Mouse (Mus musculus) B cell, adult 2 months (primary cell): ENCODE measurements around the gene Ndufaf7.

ENCODE experiments used
- DNase-seq, 2 experiments: peaks; one replicate each; pipeline ENCODE4 v3.0.0; 2022

Gene Ndufaf7

GRCm38 (mm10) chr17:78936466-78937228 is at the start of gene Ndufaf7, which contains the start of gene Cebpz:
Gene Ndufaf7, plus strand, starts transcription at chr17:78937136.
Gene Cebpz, minus strand, starts transcription at chr17:78937066.
- DNase-seq = peak; percentile 99 to 100

- DNase-seq = no peak
These were observed 48.4 kb upstream of the Ndufaf7 start for GRCm38 (mm10) chr17:78888554-78888953.

- DNase-seq = no peak
These were observed 47.8 kb upstream of the Ndufaf7 start for GRCm38 (mm10) chr17:78889184-78889583.

GRCm38 (mm10) chr17:78891020-78891419 is 45.9 kb upstream of the Ndufaf7 start:
- no peak for DNase-seq

GRCm38 (mm10) chr17:78894991-78895390 is 41.9 kb upstream of the Ndufaf7 start:
- DNase-seq = no peak

GRCm38 (mm10) chr17:78895394-78895793 is 41.5 kb upstream of the Ndufaf7 start:
- DNase-seq = peak; percentile 19 to 29

- DNase-seq = no peak
These were observed 33.8 kb upstream of the Ndufaf7 start for GRCm38 (mm10) chr17:78903158-78903557.

- DNase-seq = no peak
These were observed 30.0 kb upstream of the Ndufaf7 start, which contains the start of gene Sult6b1 for GRCm38 (mm10) chr17:78906892-78907291. Gene Sult6b1, minus strand, starts transcription at chr17:78906992.

- DNase-seq = no peak
These were observed 27.6 kb upstream of the Ndufaf7 start for GRCm38 (mm10) chr17:78909374-78909773.

- DNase-seq = no peak
These were observed 24.1 kb upstream of the Ndufaf7 start for GRCm38 (mm10) chr17:78912861-78913281.

GRCm38 (mm10) chr17:78913921-78914320 is 23.0 kb upstream of the Ndufaf7 start:
- DNase-seq = no peak

- no peak for DNase-seq
These were observed 21.2 kb upstream of the Ndufaf7 start for GRCm38 (mm10) chr17:78915772-78916171.

GRCm38 (mm10) chr17:78916369-78916813 is 20.5 kb upstream of the Ndufaf7 start, which contains the start of gene Cebpzos:
Gene Cebpzos, plus strand, starts transcription at chr17:78916500.
- peak; percentile 93 for DNase-seq

GRCm38 (mm10) chr17:78916899-78917298 is 20.0 kb upstream of the Ndufaf7 start:
- no peak for DNase-seq

GRCm38 (mm10) chr17:78917696-78918095 is 19.2 kb upstream of the Ndufaf7 start:
- DNase-seq = no peak

GRCm38 (mm10) chr17:78935857-78936256 is 1.1 kb upstream of the Ndufaf7 start:
- DNase-seq = peak; percentile 10 to 33

- DNase-seq = no peak
These were observed 405 bp downstream of the Ndufaf7 start for GRCm38 (mm10) chr17:78937229-78937853.

GRCm38 (mm10) chr17:78938927-78939326 is 2.0 kb downstream of the Ndufaf7 start:
- no peak for DNase-seq

GRCm38 (mm10) chr17:78942579-78942978 is 5.6 kb downstream of the Ndufaf7 start:
- no peak for DNase-seq

- no peak for DNase-seq
These were observed 14.3 kb downstream of the Ndufaf7 start for GRCm38 (mm10) chr17:78951225-78951624.

GRCm38 (mm10) chr17:78952070-78952469 is 15.1 kb downstream of the Ndufaf7 start:
- no peak for DNase-seq

GRCm38 (mm10) chr17:78953240-78953639 is 16.3 kb downstream of the Ndufaf7 start:
- no peak for DNase-seq

- no peak for DNase-seq
These were observed 22.5 kb downstream of the Ndufaf7 start for GRCm38 (mm10) chr17:78959473-78959872.

- DNase-seq = no peak
These were observed 27.5 kb downstream of the Ndufaf7 start for GRCm38 (mm10) chr17:78964387-78964786.
